Mouse (Mus musculus) cortical plate, adult 2 months (tissue): Measurements from ENCODE around the gene Ttll13. TPM values are rescaled to one million over a fixed set of nuclear protein-coding genes. Genes with fewer than 3 reads are reported as not detected.

Experiments used
- H3K27ac ChIP-seq: fragments of 200-500 bp; 2 replicates; pipeline ENCODE4 v1.5.1; 2012; ENCODE audit warnings: low read length, control low read depth, inconsistent platforms; ENCODE audit not compliant: insufficient read depth
- H3K4me1 ChIP-seq: fragments of 200-500 bp; 2 replicates; pipeline ENCODE4 v1.6.1; 2011; ENCODE audit warnings: low read length; ENCODE audit not compliant: control insufficient read depth, insufficient read depth
- H3K4me3 ChIP-seq: fragments of 200-500 bp; 2 replicates; pipeline ENCODE4 v1.5.1; 2011; ENCODE audit warnings: mild to moderate bottlenecking, low read length, control low read depth; ENCODE audit not compliant: insufficient read depth
- CTCF ChIP-seq: fragments of 200-500 bp; IDR thresholded peaks from 2 replicates; pipeline ENCODE4 v1.5.1; 2011; ENCODE audit warnings: mild to moderate bottlenecking, control low read depth, low read length; ENCODE audit not compliant: insufficient read depth; ENCODE audit errors: extremely low read depth
- POLR2A ChIP-seq: fragments of 200-500 bp; IDR thresholded peaks from 2 replicates; pipeline ENCODE4 v1.6.1; 2011; ENCODE audit warnings: mild to moderate bottlenecking, low read length, control low read depth; ENCODE audit not compliant: insufficient read depth; ENCODE audit errors: extremely low read depth
- polyA plus RNA-seq: library from polyadenylated mRNA; depleted of rRNA; stranded (reverse); fragments of >200 nt; gene quantifications from 2 replicates; pipeline ENCODE4 v1.2.3, GENCODE M21; 2012; rRNA removed

The Ttll13 gene
- polyA plus RNA-seq: 0.98 and 1.5 TPM in 2 replicates

GRCm38 (mm10) chr7:80246148-80246721, at the start of gene Ttll13:
TSS of gene Ttll13 (plus strand) at chr7:80246376.
- Histone ChIP-seq H3K4me1 (no peaks in the 10 kb centered on the region), H3K4me3 (peak within 1 kb of the TSS; percentile 50), H3K27ac (0 out of 2 replicates have a peak within 1 kb of the TSS, but pooled peaks have one; percentile 29)
- no peak for TF ChIP-seq CTCF
- TF ChIP-seq POLR2A: 0 out of 2 replicates have a peak, but pooled peaks have one; percentile 48

GRCm38 (mm10) chr7:80197371-80197770, 48.8 kb upstream of the Ttll13 start:
- peaks cover 8% of the 10 kb centered on the region for H3K4me1 ChIP-seq
- TF ChIP-seq CTCF (no peak), POLR2A (no peak)
- no peak overlapping the region for H3K27ac ChIP-seq
- H3K4me3 ChIP-seq: peak overlapping the region; percentile 79; the same call in 1 of the 2 replicates

GRCm38 (mm10) chr7:80197941-80198778, 48.0 kb upstream of the Ttll13 start:
- Histone ChIP-seq H3K4me1 (peaks cover 13% of the 10 kb centered on the region), H3K27ac (peak overlapping the region; percentile 43), H3K4me3 (peak overlapping the region; percentile 79)
- no peak; the same call in 1 of the 2 replicates for TF ChIP-seq POLR2A
- no peak for TF ChIP-seq CTCF

GRCm38 (mm10) chr7:80198863-80199262, 47.3 kb upstream of the Ttll13 start:
- Histone ChIP-seq H3K4me3 (peak overlapping the region; percentile 79), H3K27ac (peak overlapping the region; percentile 43), H3K4me1 (peaks cover 14% of the 10 kb centered on the region)
- TF ChIP-seq CTCF (no peak), POLR2A (no peak)

- Histone ChIP-seq H3K4me1 (peaks cover 14% of the 10 kb centered on the region), H3K4me3 (peak overlapping the region; percentile 79), H3K27ac (no peak overlapping the region)
- no peak for TF ChIP-seq POLR2A
- TF ChIP-seq CTCF: no peak
Measured at GRCm38 (mm10) chr7:80199286-80199685, 46.9 kb upstream of the Ttll13 start.

GRCm38 (mm10) chr7:80199851-80200587, 46.2 kb upstream of the Ttll13 start:
- H3K4me3 ChIP-seq: peak overlapping the region; percentile 79; the same call in 1 of the 2 replicates
- peaks cover 12% of the 10 kb centered on the region for H3K4me1 ChIP-seq
- no peak overlapping the region for H3K27ac ChIP-seq
- TF ChIP-seq POLR2A (no peak), CTCF (no peak)

GRCm38 (mm10) chr7:80200588-80200945, 45.6 kb upstream of the Ttll13 start:
- H3K4me3 ChIP-seq: no peak overlapping the region
- peaks cover 12% of the 10 kb centered on the region for H3K4me1 ChIP-seq
- TF ChIP-seq POLR2A (no peak), CTCF (no peak)
- no peak overlapping the region for H3K27ac ChIP-seq

- no peak for TF ChIP-seq POLR2A
- TF ChIP-seq CTCF: no peak
- H3K4me3 ChIP-seq: no peak overlapping the region
- H3K4me1 ChIP-seq: peaks cover 12% of the 10 kb centered on the region
- H3K27ac ChIP-seq: no peak overlapping the region
Measured at GRCm38 (mm10) chr7:80200963-80201539, 45.1 kb upstream of the Ttll13 start.
